8 mouse cellular contexts compared by ENCODE assay signal in genomic region chr3:97609201-97609844, GRCm38 (mm10). TPM values are rescaled to one million over a fixed set of nuclear protein-coding genes. Genes with fewer than 3 reads are reported as not detected.
DNase-seq lines count a peak whose midpoint lies in the region; ATAC-seq lines count a peak whose summit lies in the region.

No protein-coding gene starts in this region.

- H3K27me3 ChIP-seq in liver, embryonic 16.5 days (ENCODE audit: control insufficient read depth, insufficient read depth, low read depth, low read length) = no peaks in the 10 kb centered on the region
- H3K27me3 ChIP-seq in neural tube, embryonic 15.5 days (replicated peaks) = no peaks in the 10 kb centered on the region

- peaks cover 7% of the 10 kb centered on the region for H3K4me1 ChIP-seq in liver, embryonic 16.5 days (ENCODE audit: control insufficient read depth, low read depth, low read length)
- peaks cover 7% of the 10 kb centered on the region for H3K4me1 ChIP-seq in neural tube, embryonic 15.5 days

- ATAC-seq in liver, embryonic 16.5 days (ENCODE audit: low read depth) = peak; percentile 17; the same call in 1 of the 2 replicates
- ATAC-seq in neural tube, embryonic 15.5 days (ENCODE audit: low FRiP score) = peak; percentile 37

- peak overlapping the region; percentile 88 for H3K9ac ChIP-seq in liver, embryonic 16.5 days (ENCODE audit: low read depth, low read length)
- H3K9ac ChIP-seq in neural tube, embryonic 15.5 days (replicated peaks) = no peak overlapping the region

- peak overlapping the region; percentile 94 for H3K4me2 ChIP-seq in liver, embryonic 16.5 days (ENCODE audit: low read depth, low read length)
- H3K4me2 ChIP-seq in neural tube, embryonic 15.5 days = peak overlapping the region; percentile 56

- peak overlapping the region; percentile 90 for H3K4me3 ChIP-seq in liver, embryonic 16.5 days (ENCODE audit: low read depth, low read length)
- H3K4me3 ChIP-seq in neural tube, embryonic 15.5 days (replicated peaks) = peak overlapping the region; percentile 72

- H3K9me3 ChIP-seq in liver, embryonic 16.5 days (replicated peaks; ENCODE audit: control insufficient read depth, low read length) = no peaks in the 10 kb centered on the region
- H3K9me3 ChIP-seq in neural tube, embryonic 15.5 days (replicated peaks) = no peaks in the 10 kb centered on the region

- H3K36me3 ChIP-seq in liver, embryonic 16.5 days (ENCODE audit: control insufficient read depth, insufficient read depth) = no peaks in the 10 kb centered on the region
- no peaks in the 10 kb centered on the region for H3K36me3 ChIP-seq in neural tube, embryonic 15.5 days

- peak overlapping the region; percentile 91 for H3K27ac ChIP-seq in liver, embryonic 16.5 days (ENCODE audit: low read length)
- H3K27ac ChIP-seq in neural tube, embryonic 15.5 days (replicated peaks) = peak overlapping the region; percentile 92; the same call in 1 of the 2 replicates

- DNase-seq in adrenal gland, adult (ENCODE audit: inconsistent age in 2 of 2, low spot score in 1 of 2) = peak; percentile 48 to 83
- DNase-seq in adrenal gland, postnatal 4 days (ENCODE audit: low spot score in 2 of 2) = no peak
- peak; percentile 60 to 67 for DNase-seq in adrenal gland, postnatal 36 days
- peak; percentile 12 for DNase-seq in fibroblast of lung, adult 2 months (ENCODE audit: low read depth)
- peak; percentile 82 for DNase-seq in induced T-regulatory cell, adult 2 months (ENCODE audit: low read depth)
- no peak for DNase-seq in Muller cell, postnatal 12 days (ENCODE audit: inconsistent ontology term)

- WGBS in liver, embryonic 16.5 days (ENCODE audit: insufficient replicate concordance) = 3% methylated on average over 20 of the region's 20 CpGs
- 4% methylated on average over 20 of the region's 20 CpGs for WGBS in neural tube, embryonic 15.5 days

RNA-seq across cellular contexts. Expression of gene Chd1l, which starts 0.7 kb away (rescaled TPM):
- total RNA-seq in adrenal gland, postnatal 4 days (2021) = 10 to 100 TPM; 17.8 to 18.7 TPM
- 10 to 100 TPM in 1 of 2 experiments, 1 to 10 TPM in 1; 9.8 to 18.5 TPM for total RNA-seq in adrenal gland, postnatal 36 days (2021)
- polyA plus RNA-seq in liver, embryonic 16.5 days (2015; fragmentation: Nextera tagmentation; extraction: Ambion mirVana) = 7.8 and 8.4 TPM in 2 replicates
- polyA plus RNA-seq in neural tube, embryonic 15.5 days (2015; fragmentation: Nextera tagmentation; extraction: Ambion mirVana) = 4.3 and 8.2 TPM in 2 replicates

RNA-seq across cellular contexts. Expression of gene Fmo5, which starts 19.3 kb away (rescaled TPM):
- total RNA-seq in adrenal gland, postnatal 4 days (2021) = 10 to 100 TPM in 1 of 2 experiments, 1 to 10 TPM in 1; 7.1 to 14.2 TPM
- total RNA-seq in adrenal gland, postnatal 36 days (2021) = 10 to 100 TPM in 1 of 2 experiments, 1 to 10 TPM in 1; 8.9 to 13.3 TPM
- polyA plus RNA-seq in liver, embryonic 16.5 days (2015; fragmentation: Nextera tagmentation; extraction: Ambion mirVana) = 22.2 and 24.9 TPM in 2 replicates
- 0.72 and 2.1 TPM in 2 replicates for polyA plus RNA-seq in neural tube, embryonic 15.5 days (2015; fragmentation: Nextera tagmentation; extraction: Ambion mirVana)

RNA-seq across cellular contexts. Expression of gene Prkab2, which starts 48.7 kb away (rescaled TPM):
- total RNA-seq in adrenal gland, postnatal 4 days (2021) = 1 to 10 TPM; 9.4 to 9.8 TPM
- 10 to 100 TPM in 1 of 2 experiments, 1 to 10 TPM in 1; 7.5 to 10.5 TPM for total RNA-seq in adrenal gland, postnatal 36 days (2021)
- polyA plus RNA-seq in liver, embryonic 16.5 days (2015; fragmentation: Nextera tagmentation; extraction: Ambion mirVana) = 1.3 and 1.5 TPM in 2 replicates
- 13.4 and 15.4 TPM in 2 replicates for polyA plus RNA-seq in neural tube, embryonic 15.5 days (2015; fragmentation: Nextera tagmentation; extraction: Ambion mirVana)

Comparison
In these comparisons a context has a peak if more than half of its experiments do, and no peak if none do; other contexts are left out.
1. DNase-seq: peak in adrenal gland, adult (2 of 2), adrenal gland, postnatal 36 days (2 of 2), fibroblast of lung, adult 2 months (single experiment) and induced T-regulatory cell, adult 2 months (single experiment); none in adrenal gland, postnatal 4 days (0 of 2) and Muller cell, postnatal 12 days (single experiment).